Mouse (Mus musculus): ENCODE measurements around the gene Hpd. TPM values are rescaled to one million over a fixed set of nuclear protein-coding genes. Genes with fewer than 3 reads are reported as not detected.

Hpd gene
- polyA plus RNA-seq, 1 experiment from 2014 or later, result not detected

DNA sequence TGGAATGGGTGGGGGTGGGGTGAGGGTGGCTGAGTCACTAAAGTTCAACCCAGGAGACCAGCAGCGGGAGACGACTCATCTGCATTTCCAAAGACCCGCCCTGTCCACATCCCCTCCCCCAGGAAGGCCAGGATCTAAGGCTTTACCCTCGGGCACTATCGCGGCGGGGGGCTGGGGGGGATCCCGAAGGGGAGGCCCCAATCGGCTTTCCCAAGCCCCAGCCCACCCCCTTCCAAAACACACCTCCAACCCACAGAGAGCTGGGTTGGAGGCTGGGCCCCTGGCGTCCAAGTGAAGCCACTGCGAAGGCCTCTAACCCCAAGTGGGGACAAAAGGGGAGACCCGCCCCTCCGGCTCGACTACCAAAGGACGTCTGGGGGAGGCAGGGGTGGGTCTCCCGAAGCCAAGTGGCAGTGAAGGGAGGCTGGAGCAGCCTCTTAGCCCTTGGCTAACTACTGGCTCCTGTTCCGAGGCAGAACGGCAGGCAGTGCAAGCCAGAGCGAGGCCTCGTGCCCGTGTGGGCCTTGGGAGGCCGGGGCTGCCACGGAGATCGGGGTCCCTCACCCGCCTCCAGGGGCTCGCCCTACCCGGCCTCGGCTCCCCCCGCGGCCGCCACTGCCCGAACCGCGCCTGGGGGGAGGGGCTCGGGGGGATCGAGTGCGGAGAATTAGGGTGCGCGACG, 44.2 kb downstream of the Hpd start:
- Histone ChIP-seq H3K4me1 (peaks cover 50% of the 10 kb centered on the region), H3K9me3 (no peaks in the 10 kb centered on the region), H3K4me2 (peak overlapping the region; percentile 99), H3K9ac (peak overlapping the region; percentile 100), H3K4me3 (peak overlapping the region; percentile 94), H3K27ac (peak overlapping the region; percentile 100), H3K36me3 (no peaks in the 10 kb centered on the region; the same call in none of the 2 replicates), H3K27me3 (no peaks in the 10 kb centered on the region)
- ATAC-seq (ENCODE audit: insufficient number of reproducible peaks, insufficient read depth, low FRiP score, low TSS enrichment, low read depth), result peak; percentile 17; the same call in 1 of the 2 replicates
- WGBS, result under 1% methylated on average over 40 of the region's 40 CpGs

- Histone ChIP-seq H3K9ac (peak overlapping the region; percentile 100), H3K4me2 (peak overlapping the region; percentile 99)
- ATAC-seq (ENCODE audit: insufficient number of reproducible peaks, insufficient read depth, low FRiP score, low TSS enrichment, low read depth), result no peak
Observed at GRCm38 (mm10) chr5:123137910-123138229, 44.7 kb downstream of the Hpd start.

DNA sequence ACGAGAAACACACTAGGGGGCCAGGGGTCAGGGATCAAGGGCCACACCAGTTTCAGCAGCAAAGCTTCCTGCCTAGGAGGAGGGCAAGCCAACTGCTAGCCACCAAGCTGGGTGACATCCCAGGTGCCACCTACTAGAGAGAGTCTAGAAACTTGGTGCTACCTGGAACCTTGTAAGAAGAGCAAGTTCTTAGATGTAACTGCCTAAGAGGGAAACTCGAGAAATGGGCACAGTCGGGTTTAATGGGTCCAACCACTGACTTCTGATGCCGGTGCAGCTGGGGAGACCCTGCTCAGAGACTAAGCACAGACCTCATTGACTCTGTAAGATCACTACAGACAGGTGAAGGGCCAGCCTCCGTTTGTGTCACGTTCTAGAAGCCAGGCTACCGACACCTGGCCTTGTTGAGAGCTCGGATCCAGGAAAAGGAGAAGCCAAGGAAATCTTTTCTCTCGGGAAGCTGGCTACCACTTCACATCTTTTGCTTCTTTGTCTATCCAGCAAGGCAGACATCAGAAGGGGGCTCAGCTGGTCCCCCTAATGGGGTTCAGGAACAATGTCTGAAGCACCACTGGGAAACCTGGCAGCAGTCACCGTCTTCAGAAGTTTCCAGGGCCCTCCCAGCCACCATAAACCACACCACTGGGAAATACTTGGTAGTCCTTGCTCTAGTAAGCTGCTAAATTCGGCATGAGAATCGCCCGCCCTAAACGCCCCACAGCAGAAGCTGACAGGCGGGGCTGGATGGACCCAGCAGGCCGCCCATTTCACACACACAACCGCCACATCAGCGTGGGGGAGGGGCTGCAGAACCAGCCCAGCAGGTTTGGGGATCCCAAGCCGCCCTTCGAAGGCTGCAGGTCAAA, 45.2 kb downstream of the Hpd start:
- peaks cover 60% of the 10 kb centered on the region for H3K4me1 ChIP-seq
- no peaks in the 10 kb centered on the region for H3K9me3 ChIP-seq
- peaks cover 4% of the 10 kb centered on the region for H3K36me3 ChIP-seq
- H3K4me3 ChIP-seq, result peak overlapping the region; percentile 94
- peak overlapping the region; percentile 100 for H3K9ac ChIP-seq
- H3K27ac ChIP-seq, result peak overlapping the region; percentile 100
- WGBS, result 2% methylated on average over 20 of the region's 20 CpGs
- peak overlapping the region; percentile 99 for H3K4me2 ChIP-seq
- ATAC-seq (ENCODE audit: insufficient number of reproducible peaks, insufficient read depth, low FRiP score, low TSS enrichment, low read depth), result no peak
- no peaks in the 10 kb centered on the region for H3K27me3 ChIP-seq

More at GRCm38 (mm10) chr5:123137910-123138229, 44.7 kb downstream of the Hpd start:
- no peaks in the 10 kb centered on the region for H3K27me3 ChIP-seq
- H3K4me3 ChIP-seq, result peak overlapping the region; percentile 94
- peaks cover 3% of the 10 kb centered on the region for H3K36me3 ChIP-seq
- H3K9me3 ChIP-seq, result no peaks in the 10 kb centered on the region
- WGBS, result 1% methylated on average over 6 of the region's 6 CpGs
- peaks cover 54% of the 10 kb centered on the region for H3K4me1 ChIP-seq
- H3K27ac ChIP-seq, result peak overlapping the region; percentile 100

- Histone ChIP-seq H3K9me3 (no peaks in the 10 kb centered on the region), H3K4me3 (peak overlapping the region; percentile 94), H3K27ac (peak overlapping the region; percentile 100), H3K4me1 (peaks cover 68% of the 10 kb centered on the region), H3K36me3 (peaks cover 4% of the 10 kb centered on the region), H3K27me3 (no peaks in the 10 kb centered on the region), H3K4me2 (peak overlapping the region; percentile 99), H3K9ac (peak overlapping the region; percentile 100)
- peak; percentile 9; the same call in 1 of the 2 replicates for ATAC-seq (ENCODE audit: insufficient number of reproducible peaks, insufficient read depth, low FRiP score, low TSS enrichment, low read depth)
- under 1% methylated on average over 13 of the region's 13 CpGs for WGBS
Observed at GRCm38 (mm10) chr5:123136361-123137043, 46.0 kb downstream of the Hpd start.

GRCm38 (mm10) chr5:123135471-123136360, 46.8 kb downstream of the Hpd start:
- H3K27me3 ChIP-seq, result no peaks in the 10 kb centered on the region

DNA sequence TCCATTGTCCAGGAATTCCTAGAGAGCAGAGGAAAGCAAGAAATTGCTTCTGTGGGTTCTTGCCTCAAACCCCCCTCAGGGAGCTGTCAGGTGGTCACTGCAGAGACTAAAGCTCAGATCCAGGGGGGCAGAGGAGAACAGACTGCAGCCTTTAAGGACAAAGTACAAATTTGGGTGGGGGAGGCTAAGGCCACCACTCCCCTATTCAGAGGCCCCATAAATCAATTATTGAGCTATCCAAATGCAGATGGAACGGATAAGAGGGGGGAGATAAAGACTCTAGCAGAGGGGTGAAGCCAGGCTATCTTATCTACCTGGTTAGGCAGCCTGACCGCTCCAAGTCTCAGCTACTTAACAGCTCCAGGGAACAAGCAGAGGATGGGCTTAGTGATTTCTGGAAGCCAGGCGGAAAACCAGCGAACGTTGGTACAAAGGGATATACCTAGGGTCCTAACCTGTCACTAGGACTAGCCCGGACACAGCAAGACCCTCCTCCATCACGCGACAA, 47.6 kb downstream of the Hpd start:
- 18% methylated on average over 8 of the region's 8 CpGs for WGBS
- Histone ChIP-seq H3K9me3 (no peaks in the 10 kb centered on the region), H3K9ac (peak overlapping the region; percentile 100), H3K4me1 (peaks cover 72% of the 10 kb centered on the region), H3K4me3 (peak overlapping the region; percentile 94), H3K27ac (peak overlapping the region; percentile 100), H3K36me3 (peaks cover 4% of the 10 kb centered on the region), H3K27me3 (no peaks in the 10 kb centered on the region), H3K4me2 (peak overlapping the region; percentile 99)
- ATAC-seq (ENCODE audit: insufficient number of reproducible peaks, insufficient read depth, low FRiP score, low TSS enrichment, low read depth), result no peak

More at GRCm38 (mm10) chr5:123135471-123136360, 46.8 kb downstream of the Hpd start:
- peaks cover 72% of the 10 kb centered on the region for H3K4me1 ChIP-seq
- 2% methylated on average over 30 of the region's 30 CpGs for WGBS
- H3K9me3 ChIP-seq, result no peaks in the 10 kb centered on the region
- H3K27ac ChIP-seq, result peak overlapping the region; percentile 100
- peak overlapping the region; percentile 100 for H3K9ac ChIP-seq
- peak overlapping the region; percentile 94 for H3K4me3 ChIP-seq
- ATAC-seq (ENCODE audit: insufficient number of reproducible peaks, insufficient read depth, low FRiP score, low TSS enrichment, low read depth), result no peak
- peaks cover 4% of the 10 kb centered on the region for H3K36me3 ChIP-seq
- peak overlapping the region; percentile 99 for H3K4me2 ChIP-seq

DNA sequence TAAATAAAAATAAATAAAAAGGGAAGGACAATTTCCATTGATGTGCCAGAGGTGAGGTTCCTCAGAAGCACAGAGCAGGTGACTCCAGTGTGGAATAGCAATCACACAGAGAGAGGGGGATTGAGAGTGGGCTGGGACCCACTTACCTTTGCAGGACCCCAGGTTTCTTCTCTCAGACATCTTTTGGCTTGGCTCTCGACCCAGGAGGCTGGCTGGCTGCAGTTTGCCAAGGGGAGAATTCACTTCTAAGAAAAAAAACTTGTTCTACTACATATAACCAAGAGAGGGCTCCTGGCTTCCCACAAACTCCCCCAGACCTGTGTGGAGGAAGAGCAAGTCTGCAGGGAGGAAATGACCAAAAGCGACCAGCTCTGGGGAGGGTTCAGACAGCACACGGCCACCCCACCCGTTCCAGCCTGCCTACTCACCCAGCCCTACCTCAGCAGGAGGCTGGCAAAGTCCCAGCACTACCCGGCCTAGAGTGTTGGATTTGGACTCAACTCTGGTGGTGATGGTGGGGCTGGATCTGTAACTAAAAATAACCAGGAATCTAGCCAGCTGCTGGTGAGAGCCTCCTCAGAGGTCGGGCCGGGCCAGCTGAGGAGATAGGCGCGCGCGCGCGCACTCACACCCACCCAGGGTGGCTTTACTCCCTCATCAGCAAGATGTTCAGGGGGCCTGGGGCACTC, 48.2 kb downstream of the Hpd start:
- peak overlapping the region; percentile 100 for H3K27ac ChIP-seq

GRCm38 (mm10) chr5:123133784-123134143, 48.8 kb downstream of the Hpd start:
- H3K4me2 ChIP-seq, result peak overlapping the region; percentile 99
- H3K9me3 ChIP-seq, result no peaks in the 10 kb centered on the region
- H3K27me3 ChIP-seq, result no peaks in the 10 kb centered on the region
- 0 out of 2 replicates have a peak overlapping the region, but pooled peaks have one; percentile 70 for H3K9ac ChIP-seq
- peaks cover 75% of the 10 kb centered on the region for H3K4me1 ChIP-seq
- H3K27ac ChIP-seq, result peak overlapping the region; percentile 100
- peak overlapping the region; percentile 48; the same call in 1 of the 2 replicates for H3K4me3 ChIP-seq
- peak; percentile 8; the same call in 1 of the 2 replicates for ATAC-seq (ENCODE audit: insufficient number of reproducible peaks, insufficient read depth, low FRiP score, low TSS enrichment, low read depth)
- peaks cover 8% of the 10 kb centered on the region for H3K36me3 ChIP-seq
- WGBS, result 10% methylated on average over 7 of the region's 7 CpGs

More for the DNA sequence above, 48.2 kb downstream of the Hpd start:
- peak overlapping the region; percentile 100 for H3K9ac ChIP-seq
- H3K9me3 ChIP-seq, result no peaks in the 10 kb centered on the region
- H3K4me3 ChIP-seq, result peak overlapping the region; percentile 94
- WGBS, result 31% methylated on average over 13 of the region's 13 CpGs
- peaks cover 72% of the 10 kb centered on the region for H3K4me1 ChIP-seq
- H3K36me3 ChIP-seq, result peaks cover 8% of the 10 kb centered on the region
- ATAC-seq (ENCODE audit: insufficient number of reproducible peaks, insufficient read depth, low FRiP score, low TSS enrichment, low read depth), result no peak
- H3K4me2 ChIP-seq, result peak overlapping the region; percentile 99
- no peaks in the 10 kb centered on the region for H3K27me3 ChIP-seq

- Histone ChIP-seq H3K36me3 (peaks cover 11% of the 10 kb centered on the region), H3K9ac (peak overlapping the region; percentile 70; the same call in 1 of the 2 replicates), H3K27me3 (no peaks in the 10 kb centered on the region), H3K4me2 (peak overlapping the region; percentile 99), H3K27ac (peak overlapping the region; percentile 100), H3K4me3 (peak overlapping the region; percentile 48), H3K4me1 (peaks cover 75% of the 10 kb centered on the region), H3K9me3 (no peaks in the 10 kb centered on the region)
- no peak for ATAC-seq (ENCODE audit: insufficient number of reproducible peaks, insufficient read depth, low FRiP score, low TSS enrichment, low read depth)
- 20% methylated on average over 18 of the region's 18 CpGs for WGBS
Observed at GRCm38 (mm10) chr5:123133083-123133783, 49.3 kb downstream of the Hpd start.
